19 mouse cellular contexts compared by ENCODE assay signal in the genomic region with DNA sequence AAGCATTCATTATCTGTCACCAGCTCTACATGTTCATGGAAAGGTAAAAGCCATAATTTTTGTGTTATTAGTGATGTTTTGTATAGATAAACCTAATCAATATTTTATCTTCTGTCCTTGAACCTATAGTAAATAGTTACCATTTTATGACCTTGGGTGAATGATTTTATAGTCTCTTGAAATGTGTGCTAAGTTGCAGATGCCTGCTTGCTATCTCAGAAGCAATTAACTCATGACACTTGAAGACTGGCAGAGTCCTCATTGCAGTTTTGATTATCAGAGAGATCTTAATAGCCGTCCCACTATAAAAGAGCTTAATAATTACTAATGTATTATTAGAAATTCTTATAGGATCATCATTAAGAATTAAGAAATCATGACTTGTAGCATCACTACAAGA.
DNase-seq lines count a peak whose midpoint lies in the region; ATAC-seq and TF ChIP-seq lines count a peak whose summit lies in the region.
"Had no signal": no experiment of that assay in that cellular context is flagged by ENCODE, and none has a peak within 500 bp of the region (broad histone marks: within the 10 kb centered on the region; RNA-seq: fewer than 3 reads in every experiment).

No protein-coding gene starts in this region.

- no peaks in the 10 kb centered on the region for H3K9me3 ChIP-seq in intestine, embryonic 15.5 days
- H3K9me3 ChIP-seq in intestine, postnatal 0 days (ENCODE audit: control insufficient read depth), result no peaks in the 10 kb centered on the region
- H3K9me3 ChIP-seq in intestine, embryonic 16.5 days (ENCODE audit: control insufficient read depth, low read length), result no peaks in the 10 kb centered on the region

- H3K27ac ChIP-seq in intestine, embryonic 15.5 days, result no peak overlapping the region
- no peak overlapping the region for H3K27ac ChIP-seq in intestine, postnatal 0 days (ENCODE audit: low read depth, low read length)
- H3K27ac ChIP-seq in intestine, embryonic 16.5 days (ENCODE audit: low read length), result no peak overlapping the region

- H3K27me3 ChIP-seq in intestine, embryonic 15.5 days (replicated peaks), result no peaks in the 10 kb centered on the region
- H3K27me3 ChIP-seq in intestine, postnatal 0 days (replicated peaks; ENCODE audit: control insufficient read depth, insufficient read depth, low read length), result no peaks in the 10 kb centered on the region
- no peaks in the 10 kb centered on the region for H3K27me3 ChIP-seq in intestine, embryonic 16.5 days (replicated peaks; ENCODE audit: control insufficient read depth, insufficient read depth, low read length)
- H3K27me3 ChIP-seq: CH12.LX, Patski had no signal

- peak; percentile 62; the same call in 1 of the 2 replicates for ATAC-seq in intestine, embryonic 15.5 days
- no peak for ATAC-seq in intestine, postnatal 0 days
- peak; percentile 73 for ATAC-seq in intestine, embryonic 16.5 days
- ATAC-seq: activated CD4-positive, CD25-positive, alpha-beta regulatory T cell, adult 4 months; CD4-positive, CD25-positive, alpha-beta regulatory T cell, adult 4 months; Patski had no signal

- H3K9ac ChIP-seq in intestine, embryonic 15.5 days, result no peak overlapping the region
- H3K9ac ChIP-seq in intestine, postnatal 0 days (ENCODE audit: low read depth, low read length), result no peak overlapping the region
- no peak overlapping the region for H3K9ac ChIP-seq in intestine, embryonic 16.5 days (ENCODE audit: low read depth, low read length)

- intact Hi-C loops in left cerebral cortex, postnatal 25 days (cut with DNase I), result no loop called here

- no peak for DNase-seq in left cerebral cortex, postnatal 25 days (ENCODE audit: low spot score in 2 of 2)
- DNase-seq: adrenal gland, adult 2 months; adrenal gland, adult 8-10 months; adrenal gland, postnatal 10 days; adrenal gland, postnatal 14 days; adrenal gland, postnatal 25 days; adrenal gland, postnatal 36 days; B cell, adult 2 months; cerebellum, adult 11 months; cerebellum, adult 11-12 months; cerebellum, adult 18-20 months had no signal

- 39% methylated on average over 1 of the region's 1 CpGs for WGBS in intestine, embryonic 15.5 days
- 18% methylated on average over 1 of the region's 1 CpGs for WGBS in intestine, postnatal 0 days
- whole genome bisulfite sequencing in intestine, embryonic 16.5 days, result 43% methylated on average over 1 of the region's 1 CpGs

- H3K4me2 ChIP-seq in intestine, embryonic 15.5 days (replicated peaks), result no peak overlapping the region
- H3K4me2 ChIP-seq in intestine, postnatal 0 days (replicated peaks; ENCODE audit: low read depth), result no peak overlapping the region
- H3K4me2 ChIP-seq in intestine, embryonic 16.5 days (ENCODE audit: low read depth, low read length), result no peak overlapping the region

- H3K4me3 ChIP-seq in intestine, embryonic 15.5 days (replicated peaks), result no peak overlapping the region
- H3K4me3 ChIP-seq in intestine, postnatal 0 days (ENCODE audit: low read depth, low read length), result no peak overlapping the region
- H3K4me3 ChIP-seq in intestine, embryonic 16.5 days (ENCODE audit: low read length), result no peak overlapping the region

- no peaks in the 10 kb centered on the region for H3K36me3 ChIP-seq in intestine, embryonic 15.5 days
- no peaks in the 10 kb centered on the region for H3K36me3 ChIP-seq in intestine, postnatal 0 days (ENCODE audit: control insufficient read depth, insufficient read depth)
- no peaks in the 10 kb centered on the region for H3K36me3 ChIP-seq in intestine, embryonic 16.5 days (ENCODE audit: control insufficient read depth, insufficient read depth, low read length)
- H3K36me3 ChIP-seq: G1E had no signal

- H3K4me1 ChIP-seq in intestine, embryonic 15.5 days (replicated peaks), result no peaks in the 10 kb centered on the region
- H3K4me1 ChIP-seq in intestine, postnatal 0 days (replicated peaks; ENCODE audit: control insufficient read depth, insufficient read depth, low read length), result no peaks in the 10 kb centered on the region
- no peaks in the 10 kb centered on the region for H3K4me1 ChIP-seq in intestine, embryonic 16.5 days (ENCODE audit: control insufficient read depth, insufficient read depth, low read length)

- no peak for TF ChIP-seq CTCF in intestine, postnatal 0 days (IDR thresholded peaks at IDR 0.05; ENCODE audit: low read depth)
